Mouse (Mus musculus) liver, adult 2 months (tissue): ENCODE data around the gene Rpp21.

Experiments used
- CTCF ChIP-seq: fragments of 200-500 bp; IDR thresholded peaks from 2 replicates; pipeline ENCODE4 v1.5.1; 2011; ENCODE audit warnings: low read depth, low read length, control low read depth
- POLR2A ChIP-seq: fragments of 200-500 bp; IDR thresholded peaks from 2 replicates; pipeline ENCODE4 v1.6.1; 2011; ENCODE audit warnings: low read length, control low read depth; ENCODE audit not compliant: insufficient read depth; ENCODE audit errors: extremely low read depth

- no peak for TF ChIP-seq CTCF
- TF ChIP-seq POLR2A, result no peak; the same call in 1 of the 2 replicates
Measured at GRCm38 (mm10) chr17:36270956-36271585, 13.2 kb upstream of the Rpp21 start.
